Mouse (Mus musculus) neural tube, embryonic 14.5 days (tissue): Measurements from ENCODE around the gene Nacc2. TPM values are rescaled to one million over a fixed set of nuclear protein-coding genes. Genes with fewer than 3 reads are reported as not detected.

ENCODE experiments used
- ATAC-seq: fragments of 200-750 bp; cut with Nextera tagmentation; 2 replicates; pipeline ENCODE4 v1.8.0; 2017; ENCODE audit warnings: low read depth, mild to moderate bottlenecking, moderate TSS enrichment, moderate library complexity
- H3K27ac ChIP-seq: fragments of 300-500 bp; sonication (generic); 2 replicates; pipeline ENCODE4 v1.5.1; 2014; ENCODE audit warnings: low read depth, mild to moderate bottlenecking, control low read depth, low read length, moderate library complexity, mixed read lengths
- H3K27me3 ChIP-seq: fragments of 300-500 bp; sonication (generic); 2 replicates; pipeline ENCODE4 v1.6.1; 2014; ENCODE audit warnings: low read length; ENCODE audit not compliant: control insufficient read depth, insufficient read depth
- H3K36me3 ChIP-seq: fragments of 300-500 bp; sonication (generic); 2 replicates; pipeline ENCODE4 v1.6.1; 2014; ENCODE audit warnings: low read length, mixed read lengths; ENCODE audit not compliant: control insufficient read depth, insufficient read depth
- H3K4me1 ChIP-seq: fragments of 300-500 bp; sonication (generic); 2 replicates; pipeline ENCODE4 v1.6.1; 2014; ENCODE audit warnings: low read length; ENCODE audit not compliant: control insufficient read depth, insufficient read depth
- H3K4me2 ChIP-seq: fragments of 300-500 bp; sonication (generic); 2 replicates; pipeline ENCODE4 v1.6.1; 2014; ENCODE audit warnings: mild to moderate bottlenecking, low read depth, low read length, control low read depth
- H3K4me3 ChIP-seq: fragments of 300-500 bp; sonication (generic); 2 replicates; pipeline ENCODE4 v1.5.1; 2014; ENCODE audit warnings: low read depth, low read length, control low read depth, mixed read lengths
- H3K9ac ChIP-seq: fragments of 300-500 bp; sonication (generic); replicated peaks from 2 replicates; pipeline ENCODE4 v1.6.1; 2014; ENCODE audit warnings: low read depth, mild to moderate bottlenecking, control low read depth, low read length, mixed read lengths
- H3K9me3 ChIP-seq: fragments of 300-500 bp; sonication (generic); 2 replicates; pipeline ENCODE4 v1.6.1; 2016; ENCODE audit warnings: low read length; ENCODE audit not compliant: control insufficient read depth
- WGBS: fragments of 180-500 bp; shearing (Covaris S2); extraction: QIAGEN DNeasy Blood & Tissue Kit; methylation state at CpG from one replicate; pipeline ENCODE4 v1.1.7; 2014; 5-methylcytosine and 5-hydroxymethylcytosine counted together
- polyA plus RNA-seq: library from polyadenylated mRNA; unstranded; fragments of >200 nt; fragmentation: Nextera tagmentation; extraction: Ambion mirVana; gene quantifications from 2 replicates; pipeline ENCODE4 v1.2.1, GENCODE M21; 2014

Gene Nacc2
- polyA plus RNA-seq, 1 experiment from 2014 or later: 14.5 TPM

- Histone ChIP-seq H3K9ac (no peak overlapping the region), H3K9me3 (no peaks in the 10 kb centered on the region), H3K27ac (no peak overlapping the region), H3K36me3 (peaks cover 6% of the 10 kb centered on the region; the same call in 1 of the 2 replicates), H3K27me3 (no peaks in the 10 kb centered on the region), H3K4me1 (no peaks in the 10 kb centered on the region; the same call in 1 of the 2 replicates), H3K4me2 (no peak overlapping the region), H3K4me3 (no peak overlapping the region)
- ATAC-seq: no peak
- WGBS: 88% methylated on average over 7 of the region's 7 CpGs
Measured at GRCm38 (mm10) chr2:26057053-26057452, 66.0 kb downstream of the Nacc2 start.

- no peak for ATAC-seq
- no peak overlapping the region for H3K27ac ChIP-seq
- WGBS: 70% methylated on average over 5 of the region's 5 CpGs
Measured at GRCm38 (mm10) chr2:26056226-26056625, 66.8 kb downstream of the Nacc2 start.

GRCm38 (mm10) chr2:26055747-26056102 lies 67.3 kb downstream of the Nacc2 start:
- Histone ChIP-seq H3K9ac (no peak overlapping the region), H3K4me3 (no peak overlapping the region), H3K9me3 (no peaks in the 10 kb centered on the region), H3K27ac (no peak overlapping the region), H3K27me3 (no peaks in the 10 kb centered on the region), H3K36me3 (peaks cover 6% of the 10 kb centered on the region; the same call in 1 of the 2 replicates), H3K4me1 (no peaks in the 10 kb centered on the region; the same call in 1 of the 2 replicates), H3K4me2 (no peak overlapping the region)
- 41% methylated on average over 2 of the region's 2 CpGs for WGBS
- no peak for ATAC-seq

More at GRCm38 (mm10) chr2:26056226-26056625, 66.8 kb downstream of the Nacc2 start:
- Histone ChIP-seq H3K9me3 (no peaks in the 10 kb centered on the region), H3K36me3 (peaks cover 6% of the 10 kb centered on the region; the same call in 1 of the 2 replicates), H3K4me3 (no peak overlapping the region), H3K9ac (no peak overlapping the region), H3K4me1 (no peaks in the 10 kb centered on the region; the same call in 1 of the 2 replicates), H3K4me2 (no peak overlapping the region), H3K27me3 (no peaks in the 10 kb centered on the region)

GRCm38 (mm10) chr2:26055046-26055746 lies 67.8 kb downstream of the Nacc2 start:
- H3K9ac ChIP-seq: no peak overlapping the region
- WGBS: 28% methylated on average over 8 of the region's 8 CpGs
- H3K4me3 ChIP-seq: no peak overlapping the region
- H3K4me1 ChIP-seq: no peaks in the 10 kb centered on the region; the same call in 1 of the 2 replicates
- ATAC-seq: peak; percentile 71
- H3K4me2 ChIP-seq: no peak overlapping the region
- H3K27ac ChIP-seq: no peak overlapping the region
- H3K36me3 ChIP-seq: peaks cover 6% of the 10 kb centered on the region; the same call in 1 of the 2 replicates
- no peaks in the 10 kb centered on the region for H3K9me3 ChIP-seq
- H3K27me3 ChIP-seq: no peaks in the 10 kb centered on the region

- no peaks in the 10 kb centered on the region for H3K27me3 ChIP-seq
- H3K4me2 ChIP-seq: no peak overlapping the region
- no peaks in the 10 kb centered on the region; the same call in 1 of the 2 replicates for H3K4me1 ChIP-seq
- WGBS: 42% methylated on average over 4 of the region's 4 CpGs
- H3K9ac ChIP-seq: no peak overlapping the region
- H3K4me3 ChIP-seq: no peak overlapping the region
- H3K36me3 ChIP-seq: no peaks in the 10 kb centered on the region
- no peaks in the 10 kb centered on the region for H3K9me3 ChIP-seq
- H3K27ac ChIP-seq: no peak overlapping the region
- no peak for ATAC-seq
Measured at GRCm38 (mm10) chr2:26052806-26053205, 70.2 kb downstream of the Nacc2 start.

- H3K4me1 ChIP-seq: no peaks in the 10 kb centered on the region
- H3K36me3 ChIP-seq: no peaks in the 10 kb centered on the region
- no peak overlapping the region for H3K27ac ChIP-seq
- ATAC-seq: no peak
- no peaks in the 10 kb centered on the region for H3K9me3 ChIP-seq
- no peaks in the 10 kb centered on the region for H3K27me3 ChIP-seq
- no peak overlapping the region for H3K4me2 ChIP-seq
- WGBS: 74% methylated on average over 5 of the region's 5 CpGs
- H3K9ac ChIP-seq: no peak overlapping the region
- no peak overlapping the region for H3K4me3 ChIP-seq
Measured at GRCm38 (mm10) chr2:26048816-26049215, 74.2 kb downstream of the Nacc2 start.

GRCm38 (mm10) chr2:26044216-26044615 lies 78.8 kb downstream of the Nacc2 start:
- 77% methylated on average over 9 of the region's 9 CpGs for WGBS
- no peak for ATAC-seq
- H3K27ac ChIP-seq: no peak overlapping the region

GRCm38 (mm10) chr2:26042603-26043002 lies 80.4 kb downstream of the Nacc2 start:
- Histone ChIP-seq H3K27me3 (no peaks in the 10 kb centered on the region), H3K4me3 (no peak overlapping the region), H3K9me3 (no peaks in the 10 kb centered on the region), H3K36me3 (no peaks in the 10 kb centered on the region), H3K4me1 (peaks cover 7% of the 10 kb centered on the region), H3K4me2 (no peak overlapping the region), H3K27ac (no peak overlapping the region), H3K9ac (no peak overlapping the region)
- 84% methylated on average over 3 of the region's 3 CpGs for WGBS
- ATAC-seq: no peak

More at GRCm38 (mm10) chr2:26044216-26044615, 78.8 kb downstream of the Nacc2 start:
- H3K36me3 ChIP-seq: no peaks in the 10 kb centered on the region
- H3K4me3 ChIP-seq: no peak overlapping the region
- H3K9me3 ChIP-seq: no peaks in the 10 kb centered on the region
- H3K9ac ChIP-seq: no peak overlapping the region
- no peaks in the 10 kb centered on the region for H3K27me3 ChIP-seq
- H3K4me2 ChIP-seq: no peak overlapping the region
- peaks cover 7% of the 10 kb centered on the region for H3K4me1 ChIP-seq

GRCm38 (mm10) chr2:26041163-26041810 lies 81.7 kb downstream of the Nacc2 start:
- ATAC-seq: no peak
- WGBS: 57% methylated on average over 14 of the region's 14 CpGs
- no peaks in the 10 kb centered on the region for H3K27me3 ChIP-seq

More at GRCm38 (mm10) chr2:26041163-26041810, 81.7 kb downstream of the Nacc2 start:
- no peak overlapping the region for H3K4me3 ChIP-seq
- no peak overlapping the region for H3K27ac ChIP-seq
- no peaks in the 10 kb centered on the region for H3K36me3 ChIP-seq
- H3K4me2 ChIP-seq: no peak overlapping the region
- H3K9me3 ChIP-seq: no peaks in the 10 kb centered on the region
- peaks cover 7% of the 10 kb centered on the region for H3K4me1 ChIP-seq
- H3K9ac ChIP-seq: no peak overlapping the region
